Mouse (Mus musculus) CD4-positive helper T cell, adult 2 months (primary cell): Measurements from ENCODE around the gene Trim8.
A peak's percentile ranks its signal among the peaks of the same experiment; 100 is the strongest.

ENCODE experiments used
- DNase-seq: peaks from one replicate; pipeline ENCODE4 v3.0.0-alpha.2; 2012; ENCODE audit warnings: low read depth, missing footprints, low spot score

The Trim8 gene

GRCm38 (mm10) chr19:46504085-46504552 is 2.6 kb downstream of the Trim8 start:
- DNase-seq: peak; percentile 69

GRCm38 (mm10) chr19:46504822-46505417 is 3.4 kb downstream of the Trim8 start:
- no peak for DNase-seq

- no peak for DNase-seq
These were observed 4.3 kb downstream of the Trim8 start for GRCm38 (mm10) chr19:46505646-46506371.

GRCm38 (mm10) chr19:46506372-46506717 is 4.8 kb downstream of the Trim8 start:
- no peak for DNase-seq

- DNase-seq: no peak
These were observed 5.7 kb downstream of the Trim8 start for GRCm38 (mm10) chr19:46507181-46507581.

- no peak for DNase-seq
These were observed 6.3 kb downstream of the Trim8 start for GRCm38 (mm10) chr19:46507806-46508205.

GRCm38 (mm10) chr19:46508738-46509137 is 7.2 kb downstream of the Trim8 start:
- DNase-seq: no peak

GRCm38 (mm10) chr19:46509202-46509601 is 7.7 kb downstream of the Trim8 start:
- peak; percentile 52 for DNase-seq

GRCm38 (mm10) chr19:46509736-46510135 is 8.2 kb downstream of the Trim8 start:
- no peak for DNase-seq

- DNase-seq: no peak
These were observed 8.9 kb downstream of the Trim8 start for GRCm38 (mm10) chr19:46510401-46510800.

GRCm38 (mm10) chr19:46510824-46511223 is 9.3 kb downstream of the Trim8 start:
- DNase-seq: peak; percentile 86

- peak; percentile 86 for DNase-seq
These were observed 9.8 kb downstream of the Trim8 start for GRCm38 (mm10) chr19:46511263-46511662.

GRCm38 (mm10) chr19:46514387-46514786 is 12.9 kb downstream of the Trim8 start:
- no peak for DNase-seq

- no peak for DNase-seq
These were observed 13.9 kb downstream of the Trim8 start for GRCm38 (mm10) chr19:46515287-46515821.

- no peak for DNase-seq
These were observed 15.4 kb downstream of the Trim8 start for GRCm38 (mm10) chr19:46516667-46517528.

GRCm38 (mm10) chr19:46517529-46518351 is 16.2 kb downstream of the Trim8 start:
- DNase-seq: no peak

- peak; percentile 70 for DNase-seq
These were observed 16.9 kb downstream of the Trim8 start for GRCm38 (mm10) chr19:46518352-46518787.

- peak; percentile 43 for DNase-seq
These were observed 17.5 kb downstream of the Trim8 start for GRCm38 (mm10) chr19:46518828-46519621.

GRCm38 (mm10) chr19:46521698-46522097 is 20.2 kb downstream of the Trim8 start:
- DNase-seq: no peak

GRCm38 (mm10) chr19:46522433-46523044 is 21.0 kb downstream of the Trim8 start:
- peak; percentile 51 for DNase-seq
